Mouse (Mus musculus): ENCODE data around the gene Olfr695.
"Not testable (repeated sequence)": the region's sequence is repeated elsewhere in the genome, so short reads cannot be mapped to it uniquely, and the experiment has no call there.

Olfr695 gene

DNA sequence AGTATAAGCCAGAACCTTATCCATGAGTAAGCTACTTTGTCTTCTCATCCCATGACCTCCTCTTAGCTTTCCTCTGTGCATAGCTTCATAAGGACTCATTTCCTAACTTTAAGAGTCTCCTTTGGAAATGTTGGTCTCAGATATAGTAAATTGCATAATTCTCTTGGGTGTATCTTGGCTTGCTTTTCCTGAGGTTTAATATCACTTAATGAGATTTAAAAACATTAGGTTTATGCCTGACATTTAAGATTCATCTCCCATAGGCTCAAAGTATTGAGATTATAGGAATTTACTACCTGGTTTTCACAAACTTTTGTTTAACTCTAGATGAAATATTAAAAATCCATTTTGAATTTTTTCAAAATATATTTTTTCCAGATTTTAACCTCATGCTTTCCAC, at the start of gene Olfr695:
Olfr695 (minus strand) TSS at position 101 of the 400 bp plus-strand sequence.
- DNase-seq (ENCODE audit: low spot score), result no peak

DNA sequence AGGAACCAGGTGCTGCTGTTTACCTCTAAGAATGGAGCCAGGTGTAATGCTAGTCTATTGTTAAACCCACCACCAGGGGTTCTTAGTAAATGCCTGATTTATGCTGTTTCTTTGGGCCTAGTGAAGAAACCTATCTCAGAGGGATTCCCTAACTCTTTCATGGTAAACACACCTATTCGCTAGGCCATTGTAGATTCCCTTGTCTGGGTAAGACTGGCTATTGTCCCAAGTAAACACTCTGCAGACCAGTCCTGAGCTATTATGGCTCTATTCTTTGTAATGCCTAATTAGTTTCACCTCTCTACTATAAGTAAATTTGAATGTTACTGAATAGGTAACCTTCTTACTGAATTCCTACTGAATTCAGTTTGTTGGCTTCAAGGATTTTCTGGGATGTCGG, 44.8 kb upstream of the Olfr695 start:
- DNase-seq (ENCODE audit: low spot score), result not testable (repeated sequence)

DNA sequence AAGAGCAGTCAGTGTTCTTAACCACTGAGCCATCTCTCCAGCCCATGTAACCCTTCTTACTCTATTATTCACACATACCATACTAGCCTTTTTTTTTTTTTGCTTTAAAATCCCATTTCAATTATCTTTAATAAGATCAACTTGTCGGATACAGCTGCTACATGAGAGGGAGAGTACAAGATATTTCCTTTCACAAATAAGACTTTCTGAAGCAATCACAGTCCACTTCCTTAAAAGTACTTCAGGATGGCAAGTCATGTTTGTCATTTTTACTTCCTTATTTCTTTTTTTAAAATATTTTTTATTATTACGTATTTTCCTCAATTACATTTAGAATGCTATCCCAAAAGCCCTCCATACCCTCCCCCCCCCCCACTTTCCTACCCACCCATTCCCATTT, 42.6 kb upstream of the Olfr695 start:
- DNase-seq (ENCODE audit: low spot score), result no peak

DNA sequence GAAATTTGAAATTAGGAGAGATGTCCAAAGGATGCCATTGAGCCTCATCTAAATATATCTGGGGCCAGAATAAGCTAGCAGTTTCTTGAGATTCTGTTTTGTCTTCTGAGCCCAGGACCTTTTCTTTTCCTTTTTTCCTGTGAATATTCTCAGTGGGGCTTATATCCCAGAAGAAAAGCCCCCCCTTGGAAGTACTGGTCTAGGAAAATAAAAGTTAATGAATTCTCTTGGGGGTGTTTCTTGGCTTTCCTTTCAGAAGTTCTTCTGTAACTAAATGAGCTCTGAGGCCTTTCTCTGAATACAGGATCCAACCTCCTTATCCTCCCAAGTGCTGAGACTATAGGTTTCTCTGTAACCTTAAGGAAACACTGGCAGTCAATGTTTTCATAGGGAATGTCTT, 39.1 kb upstream of the Olfr695 start, which contains the start of gene Olfr698:
Olfr698 (minus strand) TSS at position 101 of the 400 bp plus-strand sequence.
- DNase-seq (ENCODE audit: low spot score), result no peak

DNA sequence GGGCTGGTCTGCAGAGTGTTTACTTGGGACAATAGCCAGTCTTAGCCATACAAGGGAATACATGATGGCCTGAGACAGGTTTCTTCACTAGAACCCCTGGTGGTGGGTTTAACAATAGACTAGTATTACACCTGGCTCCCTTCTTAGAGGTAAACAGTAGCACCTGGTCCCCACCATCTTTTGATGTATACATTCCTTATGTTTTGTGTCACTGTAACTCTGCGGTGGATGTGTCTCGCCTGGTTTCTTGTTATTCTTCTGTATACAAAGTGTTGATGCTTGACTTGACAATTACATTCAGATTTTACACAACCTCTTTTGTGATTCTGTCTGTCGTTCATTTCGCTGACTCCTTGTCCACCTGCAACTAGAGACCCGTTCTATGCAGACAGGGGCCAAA, 29.6 kb upstream of the Olfr695 start:
- DNase-seq (ENCODE audit: low spot score), result no peak

DNA sequence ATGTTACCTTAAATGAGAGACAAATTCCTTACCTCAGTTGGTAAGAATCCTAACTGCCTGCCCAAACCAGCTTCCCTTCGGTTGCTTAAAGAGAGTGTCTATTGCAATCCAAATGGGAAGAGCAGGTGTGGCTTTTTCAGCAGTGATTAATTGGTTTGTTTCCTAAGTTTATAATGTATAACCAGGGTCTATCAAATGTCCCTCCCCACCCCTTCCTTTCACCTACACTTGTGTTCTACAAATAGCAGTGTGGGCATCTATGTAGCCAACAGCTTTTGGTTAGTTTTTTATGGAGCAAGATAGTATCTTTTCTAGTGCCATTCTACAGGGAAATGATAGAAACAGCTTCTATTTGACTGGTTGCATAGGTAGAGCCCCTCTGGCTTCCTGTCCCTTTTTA, 26.1 kb upstream of the Olfr695 start, which contains the start of gene Olfr697:
Olfr697 (minus strand) TSS at position 101 of the 400 bp plus-strand sequence.
- no peak for DNase-seq (ENCODE audit: low spot score)

DNA sequence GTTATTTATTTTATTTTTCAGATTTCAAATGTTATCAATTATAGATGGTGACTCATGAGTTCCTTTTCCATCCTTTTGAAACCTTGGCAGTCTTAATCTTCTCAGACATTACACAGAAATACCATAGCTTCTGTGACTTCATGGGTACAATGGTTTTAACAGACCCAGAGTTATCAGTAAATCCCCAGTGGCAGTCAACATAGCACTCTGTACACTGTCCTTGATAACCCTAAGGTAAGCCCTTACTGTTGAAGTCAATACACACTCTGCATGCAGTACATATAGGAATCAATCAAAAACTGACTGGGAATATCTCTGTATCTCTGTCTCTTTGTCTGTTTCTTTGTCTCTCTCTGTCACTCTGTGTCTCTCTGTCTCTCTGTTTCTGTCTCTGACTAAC, 20.8 kb upstream of the Olfr695 start:
- no peak for DNase-seq (ENCODE audit: low spot score)

DNA sequence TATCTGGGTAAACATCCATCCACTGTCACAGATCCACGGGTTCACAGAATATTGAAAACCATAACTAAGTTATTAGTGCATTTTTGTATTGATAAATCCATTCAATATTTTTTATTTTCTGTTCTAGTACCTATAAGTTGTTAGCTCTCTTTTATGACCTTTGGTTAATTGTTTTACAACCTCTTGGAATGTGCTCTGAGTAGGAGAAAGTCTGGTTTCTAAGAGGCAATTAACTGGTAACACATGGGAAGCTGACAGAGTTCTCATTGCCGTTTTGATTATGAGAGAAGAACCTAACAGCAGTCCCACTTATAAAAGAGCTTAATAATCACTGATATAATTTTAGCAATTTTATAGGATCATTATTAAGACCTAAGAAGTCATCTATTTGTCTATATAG, 17.5 kb upstream of the Olfr695 start:
- no peak for DNase-seq (ENCODE audit: low spot score)

DNA sequence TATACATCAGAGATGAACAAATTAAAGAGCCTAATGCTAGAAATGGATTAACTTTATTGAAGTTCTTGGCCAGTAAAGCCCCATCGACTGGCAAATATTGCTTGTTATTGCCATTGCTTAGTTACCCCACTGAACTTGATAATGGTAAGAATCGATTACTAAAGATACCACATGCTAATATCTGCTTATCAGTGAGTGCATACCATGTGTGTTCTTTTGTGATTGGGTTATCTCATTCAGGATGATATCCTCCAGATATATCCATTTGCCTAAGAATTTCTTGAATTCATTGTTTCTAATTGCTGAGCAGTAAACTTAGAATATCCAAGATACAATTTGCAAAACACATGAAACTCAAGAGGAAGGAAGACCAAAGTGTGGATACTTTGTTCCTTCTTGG, 9.5 kb upstream of the Olfr695 start:
- DNase-seq (ENCODE audit: low spot score), result not testable (repeated sequence)

DNA sequence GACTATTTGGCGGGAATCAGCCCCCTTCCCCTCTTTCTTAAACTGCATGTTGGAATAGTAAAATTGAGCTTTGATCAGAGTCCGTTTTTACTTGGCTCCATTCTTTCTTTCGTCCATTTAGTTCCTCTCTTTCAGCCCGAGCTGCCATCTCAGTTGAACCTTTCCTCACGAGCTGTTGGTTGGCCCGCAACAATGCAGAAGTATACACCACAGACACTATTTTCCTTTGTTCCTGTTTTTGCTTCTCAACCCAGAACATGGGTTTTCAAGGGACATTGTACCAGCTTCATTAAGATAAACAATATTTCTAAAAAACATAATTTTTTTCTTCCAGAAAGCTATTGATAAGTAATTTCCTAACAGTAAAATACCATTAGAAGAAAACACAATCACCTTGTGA, 4.7 kb downstream of the Olfr695 start:
- no peak for DNase-seq (ENCODE audit: low spot score)

DNA sequence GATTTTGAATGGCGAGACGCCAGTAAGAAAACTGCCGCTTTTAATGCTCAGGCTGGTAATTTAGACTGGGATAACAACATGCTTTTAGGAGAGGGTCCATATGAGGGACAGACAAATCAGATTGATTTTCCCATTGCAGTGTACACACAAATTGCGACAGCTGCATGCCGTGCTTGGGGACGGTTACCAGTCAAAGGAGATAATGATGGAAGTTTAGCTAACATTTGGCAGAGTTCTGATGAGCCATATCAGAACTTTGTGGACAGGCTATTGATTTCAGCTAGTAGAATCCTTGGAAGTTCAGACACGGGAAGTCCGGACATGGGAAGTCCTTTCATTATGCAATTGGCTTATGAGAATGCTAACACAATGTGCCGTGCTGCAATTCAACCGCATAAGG, 8.5 kb downstream of the Olfr695 start:
- DNase-seq (ENCODE audit: low spot score), result not testable (repeated sequence)

DNA sequence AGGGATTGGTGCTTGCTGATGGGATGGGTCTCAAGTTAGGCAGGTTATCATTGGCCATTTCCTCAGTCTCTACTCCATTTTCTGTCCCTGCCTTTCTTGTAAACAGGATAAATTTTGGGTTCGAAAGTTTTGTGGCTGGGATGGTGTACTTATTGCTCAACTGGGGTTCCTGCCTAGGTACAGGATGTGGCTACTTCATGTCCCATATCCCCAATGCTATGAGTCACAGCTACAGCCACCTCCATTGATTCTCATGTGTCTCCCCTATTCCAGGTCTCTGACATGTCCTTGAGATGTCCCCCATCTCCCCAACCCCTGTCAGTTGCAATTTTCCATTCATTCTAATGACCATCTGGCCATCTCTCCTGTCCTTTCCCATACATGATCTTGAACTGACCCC, 19.3 kb downstream of the Olfr695 start:
- DNase-seq (ENCODE audit: low spot score), result no peak

DNA sequence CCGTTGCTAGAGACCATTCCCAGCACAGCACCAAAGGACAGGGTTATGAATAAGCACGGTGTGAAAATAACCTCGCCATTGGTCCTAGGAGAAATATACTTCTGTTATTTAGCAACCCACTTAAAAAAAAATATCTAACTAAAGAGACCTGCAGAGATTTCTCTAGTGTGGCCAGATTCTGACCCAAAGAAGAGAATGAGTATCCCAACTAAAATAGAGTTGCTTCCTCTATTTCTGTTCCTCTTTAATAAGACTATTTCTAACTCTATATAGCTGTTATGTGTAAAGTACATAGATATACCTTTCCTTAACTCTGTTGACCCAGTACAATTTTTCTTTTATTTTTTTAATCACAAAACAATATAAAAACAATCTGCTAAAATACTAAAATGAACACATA, 23.2 kb downstream of the Olfr695 start:
- DNase-seq (ENCODE audit: low spot score), result no peak

DNA sequence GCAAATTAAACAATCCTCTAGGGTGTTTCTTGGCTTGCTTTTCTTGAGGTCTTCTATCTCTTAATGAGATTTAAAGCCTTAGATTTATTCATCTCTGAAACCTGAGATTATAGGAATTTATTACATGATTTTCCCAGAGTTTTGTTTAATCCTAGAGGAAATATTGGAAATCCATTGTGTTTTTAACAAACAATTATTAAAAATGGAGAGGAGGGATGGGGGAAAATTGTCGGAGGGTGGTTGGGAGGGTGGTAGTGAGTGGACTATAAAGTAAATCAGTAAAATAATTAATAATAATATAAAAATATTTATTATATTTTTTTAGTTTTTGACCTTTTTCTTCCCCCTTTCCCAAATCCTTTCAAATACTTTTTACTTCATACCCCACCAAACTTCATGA, 24.5 kb downstream of the Olfr695 start, which contains the start of gene Olfr694:
Olfr694 (minus strand) TSS at position 101 of the 400 bp plus-strand sequence.
- DNase-seq (ENCODE audit: low spot score), result no peak

DNA sequence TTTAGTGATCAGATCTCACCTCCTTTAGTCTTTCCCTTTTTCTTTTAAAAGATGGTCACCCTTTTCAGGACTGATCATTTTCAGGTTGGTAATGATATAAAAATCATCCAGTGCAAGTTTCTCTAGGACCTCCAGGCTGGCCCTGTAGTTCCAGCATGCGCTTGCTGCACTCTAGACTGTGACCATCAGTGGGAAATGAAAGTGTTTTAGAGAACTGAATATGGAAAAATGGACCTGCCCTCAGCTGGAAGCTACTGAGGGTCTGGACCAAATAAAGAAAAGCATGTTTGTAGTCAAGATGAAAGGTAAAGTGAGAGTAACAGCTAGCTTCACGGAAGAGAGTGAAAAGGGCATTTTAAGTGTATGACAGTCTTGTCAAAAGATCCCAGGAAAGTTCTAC, 30.8 kb downstream of the Olfr695 start:
- DNase-seq (ENCODE audit: low spot score), result no peak

DNA sequence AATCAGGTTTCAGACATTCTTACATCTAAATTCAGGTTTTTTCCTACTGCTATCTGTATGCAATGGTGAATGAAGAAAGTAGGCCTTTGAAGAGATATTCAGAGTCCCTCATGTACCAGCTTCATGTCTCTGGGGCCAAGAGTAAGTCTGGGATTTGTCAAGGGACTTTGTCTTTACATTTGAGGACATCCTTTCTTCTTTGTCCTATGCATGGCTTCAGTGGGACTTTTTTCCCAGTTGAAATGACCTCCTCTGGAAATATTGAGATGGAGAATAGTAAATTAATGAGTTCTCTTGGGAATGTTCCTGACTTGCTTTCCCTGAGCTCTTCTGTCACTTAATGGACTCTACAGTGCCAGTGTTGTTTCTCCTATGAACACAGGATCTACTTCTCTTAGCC, 35.7 kb downstream of the Olfr695 start, which contains the start of gene Olfr693:
Olfr693 (minus strand) TSS at position 101 of the 400 bp plus-strand sequence.
- DNase-seq (ENCODE audit: low spot score), result no peak
